In the genomic region with DNA sequence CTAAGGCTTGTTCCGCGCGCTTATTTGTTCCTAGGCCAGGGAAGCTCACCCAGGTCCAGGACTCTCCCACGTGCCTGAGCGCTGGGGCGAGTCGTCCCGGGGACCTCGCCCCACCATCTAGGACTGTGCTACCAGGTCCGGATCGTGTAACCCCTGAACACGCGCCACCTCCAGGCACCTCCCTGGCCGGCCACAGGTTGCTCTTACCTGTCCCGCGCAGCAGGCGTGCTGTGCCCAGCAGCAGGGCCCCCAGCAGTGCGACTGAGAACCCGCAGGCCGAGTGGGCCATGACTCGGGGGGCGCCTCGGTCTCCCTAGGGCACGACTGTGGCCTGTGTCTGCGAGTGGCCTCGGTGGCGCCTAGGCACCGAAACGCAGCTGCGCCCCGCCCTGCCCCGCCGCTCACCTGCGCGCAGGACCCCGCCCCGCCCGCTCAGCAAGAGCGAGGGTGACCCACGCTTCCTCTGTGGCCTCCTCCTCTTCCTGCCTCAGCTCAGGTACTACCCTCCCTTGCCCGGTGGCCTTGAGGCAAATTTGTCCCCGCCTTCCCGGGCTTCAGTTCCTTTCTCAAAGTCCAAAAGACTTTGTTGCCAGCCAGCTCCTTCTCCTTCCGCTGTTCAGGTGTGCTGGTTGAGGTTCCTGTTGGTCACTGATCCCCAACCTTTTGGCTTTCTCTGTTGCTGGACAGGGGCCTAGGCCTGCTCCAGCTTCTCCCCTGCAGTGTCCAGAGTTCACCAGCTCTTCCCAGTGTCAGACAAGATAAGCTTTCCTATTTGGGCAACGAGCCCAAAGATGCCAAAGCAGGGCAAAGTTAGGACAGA, we compare ENCODE assay signal across 8 mouse cellular contexts. TPM values are rescaled to one million over a fixed set of nuclear protein-coding genes. Genes with fewer than 3 reads are reported as not detected.
DNase-seq lines count a peak whose midpoint lies in the region; ATAC-seq and TF ChIP-seq lines count a peak whose summit lies in the region.

Gene Cdcp1 (minus strand): TSS at position 418 of the 820 bp plus-strand sequence.

- H3K36me3 ChIP-seq in hindbrain, postnatal 0 days (ENCODE audit: insufficient read depth, low read length), result no peaks in the 10 kb centered on the region
- no peaks in the 10 kb centered on the region for H3K36me3 ChIP-seq in liver, embryonic 12.5 days
- no peaks in the 10 kb centered on the region for H3K36me3 ChIP-seq in neural tube, embryonic 14.5 days (ENCODE audit: control insufficient read depth, insufficient read depth, low read length)

- no peak for TF ChIP-seq CTCF in hindbrain, postnatal 0 days (IDR thresholded peaks at IDR 0.05; ENCODE audit: low read depth)

- no peak within 1 kb of the TSS for H3K27ac ChIP-seq in hindbrain, postnatal 0 days
- H3K27ac ChIP-seq in liver, embryonic 12.5 days, result no peak within 1 kb of the TSS
- no peak within 1 kb of the TSS for H3K27ac ChIP-seq in neural tube, embryonic 14.5 days (ENCODE audit: low read depth, low read length)

- H3K9ac ChIP-seq in hindbrain, postnatal 0 days (replicated peaks; ENCODE audit: low read length), result peak within 1 kb of the TSS; percentile 33
- no peak within 1 kb of the TSS for H3K9ac ChIP-seq in liver, embryonic 12.5 days
- no peak within 1 kb of the TSS for H3K9ac ChIP-seq in neural tube, embryonic 14.5 days (replicated peaks; ENCODE audit: low read depth, low read length)

- peak; percentile 49; the same call in 1 of the 2 replicates for ATAC-seq in hindbrain, postnatal 0 days
- no peak for ATAC-seq in liver, embryonic 12.5 days
- no peak for ATAC-seq in neural tube, embryonic 14.5 days (ENCODE audit: low read depth)

- H3K27me3 ChIP-seq in hindbrain, postnatal 0 days (ENCODE audit: insufficient read depth, low read length), result peaks cover 9% of the 10 kb centered on the region; the same call in 1 of the 2 replicates
- H3K27me3 ChIP-seq in liver, embryonic 12.5 days (replicated peaks), result peaks cover 32% of the 10 kb centered on the region
- peaks cover 7% of the 10 kb centered on the region for H3K27me3 ChIP-seq in neural tube, embryonic 14.5 days (ENCODE audit: control insufficient read depth, insufficient read depth, low read length)

- peak within 1 kb of the TSS; percentile 59 for H3K4me2 ChIP-seq in hindbrain, postnatal 0 days (ENCODE audit: low read depth, low read length)
- peak within 1 kb of the TSS; percentile 63 for H3K4me2 ChIP-seq in liver, embryonic 12.5 days
- peak within 1 kb of the TSS; percentile 15; the same call in 1 of the 2 replicates for H3K4me2 ChIP-seq in neural tube, embryonic 14.5 days (ENCODE audit: low read depth, low read length)

- WGBS in hindbrain, postnatal 0 days, result 8% methylated on average over 44 of the region's 45 CpGs
- 14% methylated on average over 44 of the region's 45 CpGs for WGBS in liver, embryonic 12.5 days (ENCODE audit: insufficient replicate concordance)
- WGBS in neural tube, embryonic 14.5 days, result 6% methylated on average over 45 of the region's 45 CpGs

- H3K9me3 ChIP-seq in hindbrain, postnatal 0 days (ENCODE audit: low read length), result no peaks in the 10 kb centered on the region
- no peaks in the 10 kb centered on the region for H3K9me3 ChIP-seq in liver, embryonic 12.5 days (replicated peaks)
- no peaks in the 10 kb centered on the region for H3K9me3 ChIP-seq in neural tube, embryonic 14.5 days (ENCODE audit: control insufficient read depth, low read length)

- H3K4me3 ChIP-seq in hindbrain, postnatal 0 days (ENCODE audit: low read length), result peak within 1 kb of the TSS; percentile 14
- H3K4me3 ChIP-seq in liver, embryonic 12.5 days, result peak within 1 kb of the TSS; percentile 31
- H3K4me3 ChIP-seq in neural tube, embryonic 14.5 days (ENCODE audit: low read depth, low read length), result no peak within 1 kb of the TSS; the same call in 1 of the 2 replicates

- no peaks in the 10 kb centered on the region for H3K4me1 ChIP-seq in hindbrain, postnatal 0 days (ENCODE audit: insufficient read depth, low read length)
- H3K4me1 ChIP-seq in liver, embryonic 12.5 days, result peaks cover 10% of the 10 kb centered on the region
- H3K4me1 ChIP-seq in neural tube, embryonic 14.5 days (ENCODE audit: control insufficient read depth, insufficient read depth, low read length), result no peaks in the 10 kb centered on the region

- peak; percentile 7 for DNase-seq in CD4-positive helper T cell, adult 2 months (ENCODE audit: low read depth, low spot score)
- DNase-seq in R1 (ENCODE audit: low read depth, low spot score), result peak; percentile 26
- no peak for DNase-seq in hindbrain, postnatal 0 days (ENCODE audit: low spot score)
- no peak for DNase-seq in gastrocnemius, postnatal 4 days (ENCODE audit: low spot score in 2 of 2)
- DNase-seq in adipocyte (ENCODE audit: low spot score), result no peak
- DNase-seq in frontal cortex, postnatal 10 days (ENCODE audit: low spot score in 2 of 2), result no peak

RNA-seq across cellular contexts. Expression of gene Cdcp1, which starts in this region (rescaled TPM):
- 0.26 and 0.29 TPM in 2 replicates for total RNA-seq in hindbrain, postnatal 0 days (2014; rRNA removed)
- 0.14 and 0.38 TPM in 2 replicates for polyA plus RNA-seq in hindbrain, postnatal 0 days (2015; fragmentation: Nextera tagmentation; extraction: Ambion mirVana)
- polyA plus RNA-seq in liver, embryonic 12.5 days (2016; fragmentation: Nextera tagmentation; extraction: Ambion mirVana), result 0.18 and 0.25 TPM in 2 replicates
- 0.08 and 0.17 TPM in 2 replicates for polyA plus RNA-seq in neural tube, embryonic 14.5 days (2014; fragmentation: Nextera tagmentation; extraction: Ambion mirVana)
- not detected for total RNA-seq in gastrocnemius, postnatal 4 days (2021)

Comparison
In these comparisons a context has a peak if more than half of its experiments do, and no peak if none do; other contexts are left out.
1. Peak in ATAC-seq, H3K4me3 ChIP-seq, H3K9ac ChIP-seq and H3K4me2 ChIP-seq in hindbrain, postnatal 0 days; RNA of the gene not detected or under 1 TPM.
2. DNase-seq: peak in CD4-positive helper T cell, adult 2 months (single experiment) and R1 (single experiment); none in hindbrain, postnatal 0 days (single experiment), gastrocnemius, postnatal 4 days (0 of 2), adipocyte (single experiment) and frontal cortex, postnatal 10 days (0 of 2).
3. Peak in every context shown above with its lines, with median percentiles within 50 percentile points of each other: H3K4me2 ChIP-seq.